In genomic region chr4:134986336-134986635, GRCm38 (mm10) we compare ENCODE assay signal across 20 mouse cellular contexts. TPM values are rescaled to one million over a fixed set of nuclear protein-coding genes. Genes with fewer than 3 reads are reported as not detected.
DNase-seq lines count a peak whose midpoint lies in the region; ATAC-seq lines count a peak whose summit lies in the region.
"Had no signal": no experiment of that assay in that cellular context is flagged by ENCODE, and none has a peak within 500 bp of the region (broad histone marks: within the 10 kb centered on the region; RNA-seq: fewer than 3 reads in every experiment).

No protein-coding gene starts in this region.

- WGBS in hindbrain, embryonic 13.5 days, result 65% methylated on average over 4 of the region's 4 CpGs
- 59% methylated on average over 4 of the region's 4 CpGs for WGBS in hindbrain, embryonic 16.5 days

- no peak overlapping the region for H3K4me3 ChIP-seq in hindbrain, embryonic 13.5 days
- H3K4me3 ChIP-seq in hindbrain, embryonic 16.5 days (ENCODE audit: low read length), result no peak overlapping the region
- H3K4me3 ChIP-seq: forebrain, embryonic 10.5 days; hindbrain, embryonic 15.5 days; liver, embryonic 12.5 days; lung, embryonic 15.5 days; midbrain, embryonic 13.5 days had no signal

- peaks cover 22% of the 10 kb centered on the region for H3K4me1 ChIP-seq in hindbrain, embryonic 13.5 days (replicated peaks)
- H3K4me1 ChIP-seq in hindbrain, embryonic 16.5 days (ENCODE audit: control insufficient read depth, insufficient read depth, low read depth, low read length), result 0 out of 2 replicates have a peak, but pooled peaks cover 2% of the 10 kb centered on the region
- H3K4me1 ChIP-seq: hindbrain, embryonic 15.5 days; lung, embryonic 15.5 days had no signal

- no peaks in the 10 kb centered on the region; the same call in 1 of the 2 replicates for H3K27me3 ChIP-seq in hindbrain, embryonic 13.5 days
- no peaks in the 10 kb centered on the region for H3K27me3 ChIP-seq in hindbrain, embryonic 16.5 days (replicated peaks; ENCODE audit: control insufficient read depth, insufficient read depth, low read length)
- H3K27me3 ChIP-seq: hindbrain, embryonic 15.5 days; lung, embryonic 15.5 days; midbrain, embryonic 13.5 days had no signal

- H3K9ac ChIP-seq in hindbrain, embryonic 13.5 days, result 0 out of 2 replicates have a peak overlapping the region, but pooled peaks have one; percentile 13
- H3K9ac ChIP-seq in hindbrain, embryonic 16.5 days (ENCODE audit: low read depth, low read length), result no peak overlapping the region
- H3K9ac ChIP-seq: hindbrain, embryonic 15.5 days; liver, embryonic 12.5 days; lung, embryonic 15.5 days; midbrain, embryonic 13.5 days had no signal

- no peaks in the 10 kb centered on the region for H3K9me3 ChIP-seq in hindbrain, embryonic 13.5 days
- no peaks in the 10 kb centered on the region for H3K9me3 ChIP-seq in hindbrain, embryonic 16.5 days (ENCODE audit: control insufficient read depth, low read length)
- H3K9me3 ChIP-seq: forebrain, embryonic 10.5 days; hindbrain, embryonic 15.5 days; lung, embryonic 15.5 days; midbrain, embryonic 13.5 days had no signal

- peak; percentile 43 to 52 for DNase-seq in cerebellum, postnatal 14 days
- DNase-seq in cerebellum, adult 8-10 months, result no peak
- DNase-seq in 3134 (ENCODE audit: extremely low read depth, insufficient read length, low spot score) (peak; percentile 77), adipocyte (ENCODE audit: low spot score) (peak; percentile 79)
- DNase-seq in kidney, postnatal 4 days, result no peak
- DNase-seq in ovary, postnatal 10 days (ENCODE audit: low spot score), result no peak
- DNase-seq: adrenal gland, adult 2 months; kidney, adult 11 months; layer of hippocampus, adult 9-11 months; right cerebral cortex, adult 18-20 months; thymus, adult 2 months had no signal

- no peak for ATAC-seq in hindbrain, embryonic 13.5 days (ENCODE audit: low FRiP score)
- no peak for ATAC-seq in hindbrain, embryonic 16.5 days
- ATAC-seq: liver, embryonic 12.5 days; midbrain, embryonic 13.5 days had no signal

- no peaks in the 10 kb centered on the region for H3K36me3 ChIP-seq in hindbrain, embryonic 13.5 days
- H3K36me3 ChIP-seq in hindbrain, embryonic 16.5 days (ENCODE audit: control insufficient read depth, insufficient read depth, low read length), result no peaks in the 10 kb centered on the region
- H3K36me3 ChIP-seq: forebrain, embryonic 10.5 days; hindbrain, embryonic 15.5 days; liver, embryonic 12.5 days; lung, embryonic 15.5 days; midbrain, embryonic 13.5 days had no signal

- H3K27ac ChIP-seq in hindbrain, embryonic 13.5 days, result no peak overlapping the region
- no peak overlapping the region for H3K27ac ChIP-seq in hindbrain, embryonic 16.5 days (ENCODE audit: low read depth, low read length)
- H3K27ac ChIP-seq: forebrain, embryonic 10.5 days; hindbrain, embryonic 15.5 days; kidney, postnatal 0 days; lung, embryonic 15.5 days; midbrain, embryonic 13.5 days had no signal

- H3K4me2 ChIP-seq in hindbrain, embryonic 13.5 days, result no peak overlapping the region
- no peak overlapping the region for H3K4me2 ChIP-seq in hindbrain, embryonic 16.5 days (ENCODE audit: low read length)
- H3K4me2 ChIP-seq: heart, embryonic 11.5 days; hindbrain, embryonic 15.5 days; liver, embryonic 12.5 days; lung, embryonic 15.5 days; midbrain, embryonic 13.5 days had no signal

RNA-seq across cellular contexts. Expression of gene Syf2, which starts 55.6 kb away (rescaled TPM):
- 65.5 and 70.4 TPM in 2 replicates for polyA plus RNA-seq in hindbrain, embryonic 13.5 days (2015; fragmentation: Nextera tagmentation; extraction: Ambion mirVana)
- polyA plus RNA-seq in hindbrain, embryonic 16.5 days (2015; fragmentation: Nextera tagmentation; extraction: Ambion mirVana), result 53.8 and 58.2 TPM in 2 replicates

Comparison
In these comparisons a context has a peak if more than half of its experiments do, and no peak if none do; other contexts are left out.
1. DNase-seq: peak in cerebellum, postnatal 14 days (2 of 2), 3134 (single experiment) and adipocyte (single experiment); none in cerebellum, adult 8-10 months (single experiment), kidney, postnatal 4 days (0 of 2) and ovary, postnatal 10 days (single experiment).